Mouse (Mus musculus): ENCODE results near the gene Myl7. TPM values are rescaled to one million over a fixed set of nuclear protein-coding genes. Genes with fewer than 3 reads are reported as not detected.

Gene Myl7
- polyA plus RNA-seq, 1 experiment from 2014 or later: not detected

- Histone ChIP-seq H3K4me2 (ENCODE audit: low read length) (no peak overlapping the region), H3K27me3 (replicated peaks; ENCODE audit: control insufficient read depth, insufficient read depth, low read length) (no peaks in the 10 kb centered on the region), H3K27ac (ENCODE audit: low read depth, low read length) (no peak overlapping the region), H3K4me1 (ENCODE audit: control insufficient read depth, insufficient read depth, low read length) (no peaks in the 10 kb centered on the region), H3K9ac (ENCODE audit: low read length) (no peak overlapping the region), H3K9me3 (replicated peaks; ENCODE audit: control insufficient read depth, low read length) (no peaks in the 10 kb centered on the region), H3K36me3 (ENCODE audit: control insufficient read depth, insufficient read depth, low read length) (no peaks in the 10 kb centered on the region), H3K4me3 (ENCODE audit: low read depth, low read length) (no peak overlapping the region)
- DNase-seq (ENCODE audit: low spot score) (no peak), ATAC-seq (no peak)
- 91% methylated on average over 4 of the region's 4 CpGs for WGBS
These were observed 10.1 kb upstream of the Myl7 start for GRCm38 (mm10) chr11:5908642-5909041.

GRCm38 (mm10) chr11:5907096-5907495 lies 8.5 kb upstream of the Myl7 start:
- Histone ChIP-seq H3K4me1 (ENCODE audit: control insufficient read depth, insufficient read depth, low read length) (peaks cover 6% of the 10 kb centered on the region), H3K9ac (ENCODE audit: low read length) (no peak overlapping the region), H3K36me3 (ENCODE audit: control insufficient read depth, insufficient read depth, low read length) (no peaks in the 10 kb centered on the region), H3K27me3 (replicated peaks; ENCODE audit: control insufficient read depth, insufficient read depth, low read length) (no peaks in the 10 kb centered on the region), H3K27ac (ENCODE audit: low read depth, low read length) (no peak overlapping the region), H3K4me3 (ENCODE audit: low read depth, low read length) (no peak overlapping the region), H3K9me3 (replicated peaks; ENCODE audit: control insufficient read depth, low read length) (no peaks in the 10 kb centered on the region), H3K4me2 (ENCODE audit: low read length) (no peak overlapping the region)
- ATAC-seq (no peak), DNase-seq (ENCODE audit: low spot score) (no peak)
- WGBS: 32% methylated on average over 5 of the region's 5 CpGs

- H3K4me1 ChIP-seq (ENCODE audit: control insufficient read depth, insufficient read depth, low read length): peaks cover 10% of the 10 kb centered on the region
- WGBS: 88% methylated on average over 10 of the region's 10 CpGs
- no peak overlapping the region for H3K27ac ChIP-seq (ENCODE audit: low read depth, low read length)
- H3K9ac ChIP-seq (ENCODE audit: low read length): no peak overlapping the region
- no peak for ATAC-seq
- no peak overlapping the region for H3K4me3 ChIP-seq (ENCODE audit: low read depth, low read length)
- no peak for DNase-seq (ENCODE audit: low spot score)
- H3K9me3 ChIP-seq (replicated peaks; ENCODE audit: control insufficient read depth, low read length): no peaks in the 10 kb centered on the region
- H3K36me3 ChIP-seq (ENCODE audit: control insufficient read depth, insufficient read depth, low read length): no peaks in the 10 kb centered on the region
- H3K27me3 ChIP-seq (replicated peaks; ENCODE audit: control insufficient read depth, insufficient read depth, low read length): no peaks in the 10 kb centered on the region
- H3K4me2 ChIP-seq (ENCODE audit: low read length): no peak overlapping the region
These were observed 7.4 kb upstream of the Myl7 start for GRCm38 (mm10) chr11:5905778-5906518.

- no peak for DNase-seq (ENCODE audit: low spot score)
- ATAC-seq: no peak
- Histone ChIP-seq H3K4me1 (ENCODE audit: control insufficient read depth, insufficient read depth, low read length) (peaks cover 10% of the 10 kb centered on the region), H3K27ac (ENCODE audit: low read depth, low read length) (no peak overlapping the region), H3K36me3 (ENCODE audit: control insufficient read depth, insufficient read depth, low read length) (no peaks in the 10 kb centered on the region), H3K9ac (ENCODE audit: low read length) (no peak overlapping the region), H3K4me3 (ENCODE audit: low read depth, low read length) (no peak overlapping the region), H3K9me3 (replicated peaks; ENCODE audit: control insufficient read depth, low read length) (no peaks in the 10 kb centered on the region), H3K4me2 (ENCODE audit: low read length) (no peak overlapping the region), H3K27me3 (replicated peaks; ENCODE audit: control insufficient read depth, insufficient read depth, low read length) (no peaks in the 10 kb centered on the region)
- WGBS: 95% methylated on average over 6 of the region's 6 CpGs
These were observed 6.3 kb upstream of the Myl7 start for GRCm38 (mm10) chr11:5904871-5905270.

- H3K9me3 ChIP-seq (replicated peaks; ENCODE audit: control insufficient read depth, low read length): no peaks in the 10 kb centered on the region
- no peaks in the 10 kb centered on the region for H3K36me3 ChIP-seq (ENCODE audit: control insufficient read depth, insufficient read depth, low read length)
- no peak overlapping the region for H3K4me3 ChIP-seq (ENCODE audit: low read depth, low read length)
- no peak overlapping the region for H3K27ac ChIP-seq (ENCODE audit: low read depth, low read length)
- H3K9ac ChIP-seq (ENCODE audit: low read length): no peak overlapping the region
- DNase-seq (ENCODE audit: low spot score) (no peak), ATAC-seq (no peak)
- H3K27me3 ChIP-seq (replicated peaks; ENCODE audit: control insufficient read depth, insufficient read depth, low read length): no peaks in the 10 kb centered on the region
- no peak overlapping the region for H3K4me2 ChIP-seq (ENCODE audit: low read length)
- peaks cover 10% of the 10 kb centered on the region for H3K4me1 ChIP-seq (ENCODE audit: control insufficient read depth, insufficient read depth, low read length)
- WGBS: 93% methylated on average over 19 of the region's 19 CpGs
These were observed 5.8 kb upstream of the Myl7 start for GRCm38 (mm10) chr11:5904357-5904756.

- Histone ChIP-seq H3K9ac (ENCODE audit: low read length) (no peak overlapping the region), H3K4me3 (ENCODE audit: low read depth, low read length) (no peak overlapping the region), H3K27ac (ENCODE audit: low read depth, low read length) (no peak overlapping the region), H3K36me3 (ENCODE audit: control insufficient read depth, insufficient read depth, low read length) (no peaks in the 10 kb centered on the region), H3K4me1 (ENCODE audit: control insufficient read depth, insufficient read depth, low read length) (peaks cover 10% of the 10 kb centered on the region), H3K9me3 (replicated peaks; ENCODE audit: control insufficient read depth, low read length) (no peaks in the 10 kb centered on the region), H3K4me2 (ENCODE audit: low read length) (no peak overlapping the region), H3K27me3 (replicated peaks; ENCODE audit: control insufficient read depth, insufficient read depth, low read length) (no peaks in the 10 kb centered on the region)
- ATAC-seq (no peak), DNase-seq (ENCODE audit: low spot score) (no peak)
- 85% methylated on average over 2 of the region's 2 CpGs for WGBS
These were observed 5.3 kb upstream of the Myl7 start for GRCm38 (mm10) chr11:5903844-5904243.

- WGBS: 5% methylated on average over 6 of the region's 6 CpGs
- ATAC-seq (peak; percentile 27), DNase-seq (ENCODE audit: low spot score) (peak; percentile 36)
These were observed 3.8 kb upstream of the Myl7 start for GRCm38 (mm10) chr11:5902390-5902789.

GRCm38 (mm10) chr11:5901950-5902349 lies 3.4 kb upstream of the Myl7 start:
- WGBS: under 1% methylated on average over 32 of the region's 32 CpGs
- peak; percentile 89 for ATAC-seq
- peak overlapping the region; percentile 73 for H3K4me2 ChIP-seq (ENCODE audit: low read length)

More at GRCm38 (mm10) chr11:5902390-5902789, 3.8 kb upstream of the Myl7 start:
- 0 out of 2 replicates have a peak, but pooled peaks cover 3% of the 10 kb centered on the region for H3K27me3 ChIP-seq (replicated peaks; ENCODE audit: control insufficient read depth, insufficient read depth, low read length)
- peak overlapping the region; percentile 33 for H3K4me3 ChIP-seq (ENCODE audit: low read depth, low read length)
- H3K4me1 ChIP-seq (ENCODE audit: control insufficient read depth, insufficient read depth, low read length): peaks cover 10% of the 10 kb centered on the region
- peak overlapping the region; percentile 60 for H3K9ac ChIP-seq (ENCODE audit: low read length)
- H3K4me2 ChIP-seq (ENCODE audit: low read length): peak overlapping the region; percentile 73
- H3K36me3 ChIP-seq (ENCODE audit: control insufficient read depth, insufficient read depth, low read length): no peaks in the 10 kb centered on the region
- H3K9me3 ChIP-seq (replicated peaks; ENCODE audit: control insufficient read depth, low read length): no peaks in the 10 kb centered on the region
- H3K27ac ChIP-seq (ENCODE audit: low read depth, low read length): peak overlapping the region; percentile 60; the same call in 1 of the 2 replicates

GRCm38 (mm10) chr11:5901320-5901719 lies 2.7 kb upstream of the Myl7 start:
- Histone ChIP-seq H3K4me1 (ENCODE audit: control insufficient read depth, insufficient read depth, low read length) (peaks cover 10% of the 10 kb centered on the region), H3K36me3 (ENCODE audit: control insufficient read depth, insufficient read depth, low read length) (no peaks in the 10 kb centered on the region), H3K27ac (ENCODE audit: low read depth, low read length) (peak overlapping the region; percentile 60; the same call in 1 of the 2 replicates), H3K9me3 (replicated peaks; ENCODE audit: control insufficient read depth, low read length) (no peaks in the 10 kb centered on the region), H3K9ac (ENCODE audit: low read length) (peak overlapping the region; percentile 60), H3K4me3 (ENCODE audit: low read depth, low read length) (peak overlapping the region; percentile 33), H3K27me3 (replicated peaks; ENCODE audit: control insufficient read depth, insufficient read depth, low read length) (0 out of 2 replicates have a peak, but pooled peaks cover 3% of the 10 kb centered on the region), H3K4me2 (ENCODE audit: low read length) (peak overlapping the region; percentile 73)
- no peak for DNase-seq (ENCODE audit: low spot score)
- no peak for ATAC-seq
- 27% methylated on average over 3 of the region's 3 CpGs for WGBS

More at GRCm38 (mm10) chr11:5901950-5902349, 3.4 kb upstream of the Myl7 start:
- Histone ChIP-seq H3K9me3 (replicated peaks; ENCODE audit: control insufficient read depth, low read length) (no peaks in the 10 kb centered on the region), H3K36me3 (ENCODE audit: control insufficient read depth, insufficient read depth, low read length) (no peaks in the 10 kb centered on the region), H3K4me3 (ENCODE audit: low read depth, low read length) (peak overlapping the region; percentile 33), H3K4me1 (ENCODE audit: control insufficient read depth, insufficient read depth, low read length) (peaks cover 10% of the 10 kb centered on the region), H3K27ac (ENCODE audit: low read depth, low read length) (peak overlapping the region; percentile 60; the same call in 1 of the 2 replicates), H3K27me3 (replicated peaks; ENCODE audit: control insufficient read depth, insufficient read depth, low read length) (0 out of 2 replicates have a peak, but pooled peaks cover 3% of the 10 kb centered on the region), H3K9ac (ENCODE audit: low read length) (peak overlapping the region; percentile 60)
- DNase-seq (ENCODE audit: low spot score): peak; percentile 89
